Mouse (Mus musculus) intestine, embryonic 14.5 days (tissue): ENCODE results near the gene Rbpms2. TPM values are rescaled to one million over a fixed set of nuclear protein-coding genes. Genes with fewer than 3 reads are reported as not detected.
"Not testable (repeated sequence)": the region's sequence is repeated elsewhere in the genome, so short reads cannot be mapped to it uniquely, and the experiment has no call there.

Experiments used
- ATAC-seq: fragments of 200-750 bp; cut with Nextera tagmentation; replicated peaks from 2 replicates; pipeline ENCODE4 v1.8.0; 2017; ENCODE audit warnings: low read depth, moderate number of reproducible peaks, moderate TSS enrichment, moderate library complexity; ENCODE audit not compliant: low FRiP score, low TSS enrichment
- DNase-seq: peaks from one replicate; pipeline ENCODE4 v3.0.0-alpha.2; 2018; ENCODE audit warnings: low spot score
- H3K27ac ChIP-seq: fragments of 300-500 bp; sonication (generic); 2 replicates; pipeline ENCODE4 v1.5.1; 2014; ENCODE audit warnings: low read depth, mild to moderate bottlenecking, control low read depth
- H3K27me3 ChIP-seq: fragments of 300-500 bp; sonication (generic); replicated peaks from 2 replicates; pipeline ENCODE4 v1.6.1; 2014; ENCODE audit warnings: low read length, control low read depth; ENCODE audit not compliant: control insufficient read depth, insufficient read depth
- H3K36me3 ChIP-seq: fragments of 300-500 bp; sonication (generic); 2 replicates; pipeline ENCODE4 v1.6.1; 2014; ENCODE audit warnings: low read length, control low read depth; ENCODE audit not compliant: control insufficient read depth, insufficient read depth
- H3K4me1 ChIP-seq: fragments of 300-500 bp; sonication (generic); replicated peaks from 2 replicates; pipeline ENCODE4 v1.6.1; 2014; ENCODE audit warnings: low read length, control low read depth, mixed read lengths; ENCODE audit not compliant: control insufficient read depth, insufficient read depth
- H3K4me2 ChIP-seq: fragments of 300-500 bp; sonication (generic); 2 replicates; pipeline ENCODE4 v1.6.1; 2014; ENCODE audit warnings: low read length
- H3K4me3 ChIP-seq: fragments of 300-500 bp; sonication (generic); 2 replicates; pipeline ENCODE4 v1.5.1; 2014; ENCODE audit warnings: low read depth, low read length, control low read depth, mixed read lengths
- H3K9ac ChIP-seq: fragments of 300-500 bp; sonication (generic); 2 replicates; pipeline ENCODE4 v1.6.1; 2014; ENCODE audit warnings: mild to moderate bottlenecking, low read length
- H3K9me3 ChIP-seq: fragments of 300-500 bp; sonication (generic); 2 replicates; pipeline ENCODE4 v1.6.1; 2016; ENCODE audit warnings: low read length, control low read depth; ENCODE audit not compliant: control insufficient read depth
- WGBS: fragments of 180-500 bp; shearing (Covaris S2); extraction: QIAGEN DNeasy Blood & Tissue Kit; methylation state at CpG from one replicate; pipeline ENCODE4 v1.1.7; 2014; 5-methylcytosine and 5-hydroxymethylcytosine counted together
- polyA plus RNA-seq: library from polyadenylated mRNA; unstranded; fragments of >200 nt; fragmentation: Nextera tagmentation; extraction: Ambion mirVana; gene quantifications from 2 replicates; pipeline ENCODE4 v1.2.1, GENCODE M21; 2014

Rbpms2 gene
- polyA plus RNA-seq, 1 experiment from 2014 or later: 28.2 TPM

GRCm38 (mm10) chr9:65682994-65683393, 53.5 kb downstream of the Rbpms2 start:
- Histone ChIP-seq H3K4me2 (no peak overlapping the region), H3K27me3 (no peaks in the 10 kb centered on the region), H3K36me3 (peaks cover 28% of the 10 kb centered on the region), H3K9ac (no peak overlapping the region), H3K27ac (no peak overlapping the region), H3K4me3 (no peak overlapping the region), H3K9me3 (no peaks in the 10 kb centered on the region), H3K4me1 (peaks cover 38% of the 10 kb centered on the region)
- ATAC-seq: no peak
- 74% methylated on average over 1 of the region's 1 CpGs for WGBS
- no peak for DNase-seq

GRCm38 (mm10) chr9:65684704-65685103, 55.3 kb downstream of the Rbpms2 start:
- H3K4me3 ChIP-seq: no peak overlapping the region
- H3K27me3 ChIP-seq: no peaks in the 10 kb centered on the region
- DNase-seq (no peak), ATAC-seq (no peak)
- WGBS: 84% methylated on average over 2 of the region's 2 CpGs
- H3K36me3 ChIP-seq: peaks cover 37% of the 10 kb centered on the region
- no peak overlapping the region for H3K27ac ChIP-seq
- H3K9ac ChIP-seq: no peak overlapping the region
- no peak overlapping the region for H3K4me2 ChIP-seq
- H3K9me3 ChIP-seq: no peaks in the 10 kb centered on the region
- H3K4me1 ChIP-seq: peaks cover 21% of the 10 kb centered on the region

- WGBS: 85% methylated on average over 1 of the region's 2 CpGs
- ATAC-seq, H3K27me3 ChIP-seq, H3K27ac ChIP-seq, H3K9ac ChIP-seq, H3K4me3 ChIP-seq, H3K4me2 ChIP-seq, H3K9me3 ChIP-seq, H3K4me1 ChIP-seq, DNase-seq: not testable (repeated sequence)
- peaks cover 70% of the 10 kb centered on the region for H3K36me3 ChIP-seq
Observed at GRCm38 (mm10) chr9:65689869-65690268, 60.4 kb downstream of the Rbpms2 start.

- no peak for DNase-seq
- Histone ChIP-seq H3K4me1 (no peaks in the 10 kb centered on the region), H3K9me3 (no peaks in the 10 kb centered on the region), H3K27ac (0 out of 2 replicates have a peak overlapping the region, but pooled peaks have one; percentile 16), H3K9ac (no peak overlapping the region), H3K4me3 (no peak overlapping the region), H3K36me3 (peaks cover 79% of the 10 kb centered on the region), H3K4me2 (no peak overlapping the region), H3K27me3 (no peaks in the 10 kb centered on the region)
- WGBS: 58% methylated on average over 3 of the region's 3 CpGs
- 0 out of 2 replicates have a peak, but pooled peaks have one; percentile 51 for ATAC-seq
Observed at GRCm38 (mm10) chr9:65692466-65692865, 63.0 kb downstream of the Rbpms2 start.

- H3K4me1 ChIP-seq: no peaks in the 10 kb centered on the region
- H3K36me3 ChIP-seq: peaks cover 79% of the 10 kb centered on the region
- WGBS: 37% methylated on average over 5 of the region's 5 CpGs
- no peaks in the 10 kb centered on the region for H3K9me3 ChIP-seq
- no peak overlapping the region for H3K4me3 ChIP-seq
- no peak overlapping the region for H3K9ac ChIP-seq
- 0 out of 2 replicates have a peak overlapping the region, but pooled peaks have one; percentile 16 for H3K27ac ChIP-seq
- ATAC-seq: peak; percentile 29; the same call in 1 of the 2 replicates
- no peak for DNase-seq
- no peak overlapping the region for H3K4me2 ChIP-seq
- H3K27me3 ChIP-seq: no peaks in the 10 kb centered on the region
Observed at GRCm38 (mm10) chr9:65692959-65693603, 63.6 kb downstream of the Rbpms2 start.

GRCm38 (mm10) chr9:65695646-65696045, 66.2 kb downstream of the Rbpms2 start:
- peaks cover 88% of the 10 kb centered on the region for H3K36me3 ChIP-seq
- H3K27ac ChIP-seq: no peak overlapping the region
- H3K4me3 ChIP-seq: no peak overlapping the region
- ATAC-seq (no peak), DNase-seq (no peak)
- H3K27me3 ChIP-seq: no peaks in the 10 kb centered on the region
- H3K4me1 ChIP-seq: no peaks in the 10 kb centered on the region
- H3K4me2 ChIP-seq: no peak overlapping the region
- 58% methylated on average over 3 of the region's 3 CpGs for WGBS
- H3K9me3 ChIP-seq: no peaks in the 10 kb centered on the region
- no peak overlapping the region for H3K9ac ChIP-seq

- no peak overlapping the region for H3K9ac ChIP-seq
- no peaks in the 10 kb centered on the region for H3K4me1 ChIP-seq
- peaks cover 90% of the 10 kb centered on the region for H3K36me3 ChIP-seq
- no peaks in the 10 kb centered on the region for H3K27me3 ChIP-seq
- no peaks in the 10 kb centered on the region for H3K9me3 ChIP-seq
- no peak overlapping the region for H3K27ac ChIP-seq
- H3K4me3 ChIP-seq: no peak overlapping the region
- DNase-seq (no peak), ATAC-seq (no peak)
- no peak overlapping the region for H3K4me2 ChIP-seq
Observed at GRCm38 (mm10) chr9:65696337-65696736, 66.9 kb downstream of the Rbpms2 start.

- Histone ChIP-seq H3K27me3 (no peaks in the 10 kb centered on the region), H3K9me3 (no peaks in the 10 kb centered on the region), H3K4me3 (no peak overlapping the region), H3K9ac (no peak overlapping the region), H3K36me3 (peaks cover 97% of the 10 kb centered on the region), H3K4me1 (no peaks in the 10 kb centered on the region), H3K4me2 (no peak overlapping the region), H3K27ac (no peak overlapping the region)
- WGBS: 90% methylated on average over 7 of the region's 7 CpGs
- DNase-seq (no peak), ATAC-seq (no peak)
Observed at GRCm38 (mm10) chr9:65697356-65697755, 67.9 kb downstream of the Rbpms2 start.

GRCm38 (mm10) chr9:65697992-65698391, 68.5 kb downstream of the Rbpms2 start:
- no peaks in the 10 kb centered on the region for H3K4me1 ChIP-seq
- H3K36me3 ChIP-seq: peaks cover 97% of the 10 kb centered on the region
- H3K9ac ChIP-seq: no peak overlapping the region
- no peak for DNase-seq
- no peak overlapping the region for H3K4me2 ChIP-seq
- H3K27me3 ChIP-seq: no peaks in the 10 kb centered on the region
- no peak for ATAC-seq
- H3K9me3 ChIP-seq: no peaks in the 10 kb centered on the region
- no peak overlapping the region for H3K4me3 ChIP-seq
- H3K27ac ChIP-seq: no peak overlapping the region
